Mouse (Mus musculus): ENCODE results near the gene Taf3. TPM values are rescaled to one million over a fixed set of nuclear protein-coding genes. Genes with fewer than 3 reads are reported as not detected.

The Taf3 gene
- polyA plus RNA-seq, 1 experiment from 2014 or later, result 13.3 TPM

- no peak overlapping the region for H3K4me2 ChIP-seq (ENCODE audit: low read depth, low read length)
- peaks cover 17% of the 10 kb centered on the region for H3K4me1 ChIP-seq (replicated peaks; ENCODE audit: control insufficient read depth, insufficient read depth, low read length)
- H3K27me3 ChIP-seq (ENCODE audit: control insufficient read depth, insufficient read depth, low read depth, low read length), result no peaks in the 10 kb centered on the region
- no peaks in the 10 kb centered on the region for H3K9me3 ChIP-seq (ENCODE audit: control insufficient read depth, low read length)
- H3K36me3 ChIP-seq (ENCODE audit: control insufficient read depth, insufficient read depth, low read length), result no peaks in the 10 kb centered on the region
- WGBS, result 62% methylated on average over 7 of the region's 7 CpGs
- no peak for ATAC-seq (ENCODE audit: low read depth)
- no peak overlapping the region for H3K9ac ChIP-seq (ENCODE audit: low read length)
- H3K27ac ChIP-seq (ENCODE audit: low read length), result no peak overlapping the region
- H3K4me3 ChIP-seq (ENCODE audit: low read length), result no peak overlapping the region
These were observed 26.1 kb upstream of the Taf3 start for GRCm38 (mm10) chr2:10074470-10074869.

DNA sequence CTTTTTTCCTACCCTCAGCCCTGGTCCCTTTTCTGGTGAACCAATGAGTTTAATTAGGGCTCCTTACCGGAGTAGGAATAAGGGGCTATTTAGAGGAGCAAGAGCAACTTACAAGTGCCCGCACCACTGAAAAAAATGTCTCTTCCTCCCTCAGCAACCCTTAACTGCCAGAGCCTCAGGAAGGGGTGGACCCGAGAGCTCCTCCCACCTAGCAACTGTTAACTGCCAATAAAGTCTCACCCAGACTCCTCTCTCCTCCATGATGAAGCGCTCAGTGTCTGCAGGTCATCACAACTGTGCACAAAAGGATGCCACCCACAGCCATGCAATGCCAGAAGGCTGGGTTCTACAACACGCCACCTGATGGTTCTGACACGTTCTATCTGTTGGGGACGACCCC, 23.4 kb upstream of the Taf3 start:
- ATAC-seq (ENCODE audit: low read depth), result no peak
- H3K4me2 ChIP-seq (ENCODE audit: low read depth, low read length), result no peak overlapping the region
- H3K36me3 ChIP-seq (ENCODE audit: control insufficient read depth, insufficient read depth, low read length), result peaks cover 12% of the 10 kb centered on the region
- H3K4me3 ChIP-seq (ENCODE audit: low read length), result no peak overlapping the region
- no peaks in the 10 kb centered on the region for H3K9me3 ChIP-seq (ENCODE audit: control insufficient read depth, low read length)
- H3K27ac ChIP-seq (ENCODE audit: low read length), result no peak overlapping the region
- H3K4me1 ChIP-seq (replicated peaks; ENCODE audit: control insufficient read depth, insufficient read depth, low read length), result no peaks in the 10 kb centered on the region
- no peak overlapping the region for H3K9ac ChIP-seq (ENCODE audit: low read length)
- 83% methylated on average over 7 of the region's 7 CpGs for WGBS
- no peaks in the 10 kb centered on the region for H3K27me3 ChIP-seq (ENCODE audit: control insufficient read depth, insufficient read depth, low read depth, low read length)

GRCm38 (mm10) chr2:10058836-10059235, 10.4 kb upstream of the Taf3 start:
- Histone ChIP-seq H3K36me3 (ENCODE audit: control insufficient read depth, insufficient read depth, low read length) (peaks cover 56% of the 10 kb centered on the region), H3K4me3 (ENCODE audit: low read length) (no peak overlapping the region), H3K27me3 (ENCODE audit: control insufficient read depth, insufficient read depth, low read depth, low read length) (no peaks in the 10 kb centered on the region), H3K4me1 (replicated peaks; ENCODE audit: control insufficient read depth, insufficient read depth, low read length) (no peaks in the 10 kb centered on the region), H3K4me2 (ENCODE audit: low read depth, low read length) (no peak overlapping the region), H3K9ac (ENCODE audit: low read length) (no peak overlapping the region), H3K27ac (ENCODE audit: low read length) (no peak overlapping the region), H3K9me3 (ENCODE audit: control insufficient read depth, low read length) (no peaks in the 10 kb centered on the region)
- WGBS, result 82% methylated on average over 5 of the region's 5 CpGs
- ATAC-seq (ENCODE audit: low read depth), result no peak

DNA sequence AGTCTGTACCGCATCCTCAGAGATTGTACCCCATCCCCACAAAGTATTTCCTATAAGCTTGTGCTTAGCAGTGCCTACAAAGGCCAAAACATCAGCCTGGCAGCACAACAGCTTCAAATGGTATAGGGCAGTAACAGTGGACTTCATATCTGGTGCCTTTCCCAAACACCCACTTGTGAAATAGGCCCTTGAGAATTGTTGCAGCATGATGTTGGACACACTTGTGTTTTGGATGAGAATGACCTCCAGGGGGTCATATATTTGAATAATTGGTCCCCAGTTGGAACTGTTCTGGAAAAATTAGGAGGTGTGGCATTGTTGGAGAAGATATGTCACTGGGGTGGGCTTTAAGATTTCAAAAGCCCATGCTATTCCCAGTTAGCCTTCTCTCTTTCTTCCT, 3.6 kb upstream of the Taf3 start:
- no peak for ATAC-seq (ENCODE audit: low read depth)
- peaks cover 16% of the 10 kb centered on the region for H3K36me3 ChIP-seq (ENCODE audit: control insufficient read depth, insufficient read depth, low read length)
- H3K27ac ChIP-seq (ENCODE audit: low read length), result no peak overlapping the region
- H3K4me2 ChIP-seq (ENCODE audit: low read depth, low read length), result no peak overlapping the region
- peaks cover 5% of the 10 kb centered on the region; the same call in 1 of the 2 replicates for H3K4me1 ChIP-seq (replicated peaks; ENCODE audit: control insufficient read depth, insufficient read depth, low read length)
- H3K4me3 ChIP-seq (ENCODE audit: low read length), result no peak overlapping the region
- H3K27me3 ChIP-seq (ENCODE audit: control insufficient read depth, insufficient read depth, low read depth, low read length), result no peaks in the 10 kb centered on the region
- H3K9ac ChIP-seq (ENCODE audit: low read length), result no peak overlapping the region
- WGBS, result 89% methylated on average over 1 of the region's 1 CpGs
- H3K9me3 ChIP-seq (ENCODE audit: control insufficient read depth, low read length), result no peaks in the 10 kb centered on the region

DNA sequence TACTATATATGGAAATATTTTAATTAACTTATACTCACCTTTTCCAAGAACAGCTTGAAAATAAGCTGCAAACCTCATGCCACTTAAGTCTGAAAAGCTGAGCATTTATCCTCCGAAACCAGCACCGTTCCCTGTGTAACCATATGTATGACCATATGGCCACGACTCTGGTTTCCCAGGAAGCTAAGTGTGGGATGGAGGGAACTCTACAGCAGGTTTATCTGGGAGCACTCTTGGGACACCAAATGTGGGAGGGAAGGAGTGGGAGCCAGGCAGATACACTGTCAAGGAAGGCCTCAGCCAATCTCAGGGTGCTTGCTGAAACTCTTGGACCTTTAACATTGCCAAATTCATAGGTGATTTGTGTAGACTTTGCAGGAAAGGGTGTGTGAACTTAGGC, 2.5 kb upstream of the Taf3 start:
- no peak for ATAC-seq (ENCODE audit: low read depth)
- H3K36me3 ChIP-seq (ENCODE audit: control insufficient read depth, insufficient read depth, low read length), result peaks cover 9% of the 10 kb centered on the region
- no peak overlapping the region for H3K4me2 ChIP-seq (ENCODE audit: low read depth, low read length)
- H3K27ac ChIP-seq (ENCODE audit: low read length), result no peak overlapping the region
- peaks cover 5% of the 10 kb centered on the region; the same call in 1 of the 2 replicates for H3K4me1 ChIP-seq (replicated peaks; ENCODE audit: control insufficient read depth, insufficient read depth, low read length)
- H3K4me3 ChIP-seq (ENCODE audit: low read length), result no peak overlapping the region
- no peaks in the 10 kb centered on the region for H3K9me3 ChIP-seq (ENCODE audit: control insufficient read depth, low read length)
- 91% methylated on average over 3 of the region's 3 CpGs for WGBS
- no peak overlapping the region for H3K9ac ChIP-seq (ENCODE audit: low read length)
- H3K27me3 ChIP-seq (ENCODE audit: control insufficient read depth, insufficient read depth, low read depth, low read length), result no peaks in the 10 kb centered on the region

DNA sequence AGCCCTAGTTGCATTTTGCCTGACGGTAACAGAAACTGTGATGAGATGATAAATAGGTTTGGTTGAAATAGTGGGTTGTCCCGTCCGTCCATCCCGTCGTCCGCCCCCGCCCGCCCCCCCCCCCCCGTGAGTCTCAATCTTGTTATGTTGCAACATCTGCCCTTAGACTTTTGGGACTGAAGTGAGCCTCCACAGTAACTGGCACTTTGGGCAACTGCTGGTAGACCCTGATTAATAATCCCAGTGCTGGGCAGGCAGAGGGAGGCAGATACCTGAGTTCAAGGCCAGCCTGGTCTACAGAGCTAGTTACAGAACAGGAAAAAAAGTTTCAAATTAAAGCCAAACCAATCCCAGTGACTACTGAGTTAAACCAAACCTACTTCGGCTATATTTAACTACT, 1.1 kb upstream of the Taf3 start:
- Histone ChIP-seq H3K4me1 (replicated peaks; ENCODE audit: control insufficient read depth, insufficient read depth, low read length) (peaks cover 5% of the 10 kb centered on the region; the same call in 1 of the 2 replicates), H3K27me3 (ENCODE audit: control insufficient read depth, insufficient read depth, low read depth, low read length) (no peaks in the 10 kb centered on the region), H3K4me3 (ENCODE audit: low read length) (peak overlapping the region; percentile 94), H3K4me2 (ENCODE audit: low read depth, low read length) (peak overlapping the region; percentile 60), H3K9ac (ENCODE audit: low read length) (peak overlapping the region; percentile 89; the same call in 1 of the 2 replicates), H3K9me3 (ENCODE audit: control insufficient read depth, low read length) (no peaks in the 10 kb centered on the region), H3K36me3 (ENCODE audit: control insufficient read depth, insufficient read depth, low read length) (no peaks in the 10 kb centered on the region), H3K27ac (ENCODE audit: low read length) (no peak overlapping the region)
- no peak for ATAC-seq (ENCODE audit: low read depth)
- 23% methylated on average over 6 of the region's 10 CpGs for WGBS

DNA sequence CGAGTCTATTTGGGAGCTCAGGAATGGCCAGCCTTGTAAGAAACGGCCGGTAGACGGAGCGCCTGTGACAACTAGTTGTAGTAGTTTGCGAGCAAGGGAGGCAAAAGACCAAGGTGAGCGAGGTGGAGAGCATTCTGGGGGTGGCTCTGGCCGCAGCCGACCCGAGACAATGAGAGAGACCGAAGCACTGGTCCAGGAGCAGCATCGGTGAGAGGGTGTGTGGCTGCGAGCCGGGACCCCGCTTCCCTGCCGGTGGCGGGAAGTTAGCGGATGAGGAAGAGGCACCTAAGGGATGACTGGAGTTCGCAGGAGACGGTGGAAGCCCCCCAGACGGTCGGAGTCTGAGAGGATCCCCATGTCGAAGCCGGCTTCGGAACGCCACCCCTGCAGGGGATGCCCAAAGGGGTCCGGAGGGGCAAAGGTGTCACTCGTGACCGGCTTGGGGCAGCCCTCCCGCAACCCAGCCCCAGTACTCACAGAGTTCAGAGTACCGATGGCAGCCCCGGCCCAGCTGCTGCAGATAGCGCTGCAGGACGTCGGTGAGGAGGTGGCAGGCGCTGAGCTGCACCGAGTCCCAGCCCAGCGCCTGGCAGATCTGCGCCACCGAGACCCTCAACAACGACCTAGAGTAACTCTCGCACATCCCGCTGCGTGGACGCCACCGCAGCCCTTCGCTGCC, 499 bp downstream of the Taf3 start:
- H3K9me3 ChIP-seq (ENCODE audit: control insufficient read depth, low read length), result no peaks in the 10 kb centered on the region
- WGBS, result 0% methylated on average over 47 of the region's 47 CpGs
- H3K27me3 ChIP-seq (ENCODE audit: control insufficient read depth, insufficient read depth, low read depth, low read length), result no peaks in the 10 kb centered on the region
- H3K36me3 ChIP-seq (ENCODE audit: control insufficient read depth, insufficient read depth, low read length), result no peaks in the 10 kb centered on the region
- H3K4me2 ChIP-seq (ENCODE audit: low read depth, low read length), result peak overlapping the region; percentile 85
- ATAC-seq (ENCODE audit: low read depth), result peak; percentile 68
- H3K4me1 ChIP-seq (replicated peaks; ENCODE audit: control insufficient read depth, insufficient read depth, low read length), result peaks cover 5% of the 10 kb centered on the region; the same call in 1 of the 2 replicates
- peak overlapping the region; percentile 89 for H3K9ac ChIP-seq (ENCODE audit: low read length)
- H3K4me3 ChIP-seq (ENCODE audit: low read length), result peak overlapping the region; percentile 94
- H3K27ac ChIP-seq (ENCODE audit: low read length), result peak overlapping the region; percentile 31; the same call in 1 of the 2 replicates

- H3K9ac ChIP-seq (ENCODE audit: low read length), result no peak overlapping the region
- ATAC-seq (ENCODE audit: low read depth), result no peak
- peaks cover 4% of the 10 kb centered on the region for H3K4me1 ChIP-seq (replicated peaks; ENCODE audit: control insufficient read depth, insufficient read depth, low read length)
- H3K36me3 ChIP-seq (ENCODE audit: control insufficient read depth, insufficient read depth, low read length), result no peaks in the 10 kb centered on the region
- 75% methylated on average over 3 of the region's 3 CpGs for WGBS
- H3K9me3 ChIP-seq (ENCODE audit: control insufficient read depth, low read length), result no peaks in the 10 kb centered on the region
- no peak overlapping the region for H3K27ac ChIP-seq (ENCODE audit: low read length)
- no peaks in the 10 kb centered on the region for H3K27me3 ChIP-seq (ENCODE audit: control insufficient read depth, insufficient read depth, low read depth, low read length)
- no peak overlapping the region for H3K4me2 ChIP-seq (ENCODE audit: low read depth, low read length)
- no peak overlapping the region for H3K4me3 ChIP-seq (ENCODE audit: low read length)
These were observed 13.4 kb downstream of the Taf3 start for GRCm38 (mm10) chr2:10034976-10035375.

DNA sequence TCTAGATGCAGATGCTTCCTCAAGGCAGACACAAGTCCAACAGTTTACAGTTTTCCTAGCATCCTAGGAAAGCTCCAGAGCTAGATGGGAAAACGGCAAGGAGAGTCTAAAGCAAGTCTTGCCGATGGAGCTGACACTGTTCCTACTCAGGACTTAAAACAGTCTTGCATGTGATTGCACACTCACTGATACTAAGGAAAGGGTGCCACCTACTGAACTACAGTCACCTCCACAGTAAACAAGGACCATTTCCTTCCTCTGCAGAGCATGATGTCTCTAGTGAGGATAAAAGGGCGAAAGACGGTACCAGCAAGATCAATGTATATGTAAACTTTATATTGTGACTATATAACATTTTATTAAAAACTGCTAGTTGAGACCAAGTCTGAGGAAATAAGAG, 14.7 kb downstream of the Taf3 start:
- Histone ChIP-seq H3K4me1 (replicated peaks; ENCODE audit: control insufficient read depth, insufficient read depth, low read length) (peaks cover 4% of the 10 kb centered on the region), H3K4me3 (ENCODE audit: low read length) (no peak overlapping the region), H3K9me3 (ENCODE audit: control insufficient read depth, low read length) (no peaks in the 10 kb centered on the region), H3K36me3 (ENCODE audit: control insufficient read depth, insufficient read depth, low read length) (no peaks in the 10 kb centered on the region), H3K9ac (ENCODE audit: low read length) (no peak overlapping the region), H3K4me2 (ENCODE audit: low read depth, low read length) (no peak overlapping the region), H3K27me3 (ENCODE audit: control insufficient read depth, insufficient read depth, low read depth, low read length) (no peaks in the 10 kb centered on the region), H3K27ac (ENCODE audit: low read length) (no peak overlapping the region)
- no peak for ATAC-seq (ENCODE audit: low read depth)
- 57% methylated on average over 4 of the region's 4 CpGs for WGBS

Data from lung, embryonic 16.5 days (tissue).